Mouse (Mus musculus) ovary, postnatal 36 days (tissue): ENCODE results near the gene Dcaf7.

Source experiments
- DNase-seq: peaks from one replicate; pipeline ENCODE4 v3.0.0; 2022; ENCODE audit warnings: low spot score, mixed read lengths

Dcaf7 gene

GRCm38 (mm10) chr11:106045256-106045655 lies 8.6 kb downstream of the Dcaf7 start:
- DNase-seq, result no peak

GRCm38 (mm10) chr11:106045780-106046179 lies 9.1 kb downstream of the Dcaf7 start:
- DNase-seq, result no peak

GRCm38 (mm10) chr11:106046584-106046983 lies 9.9 kb downstream of the Dcaf7 start:
- DNase-seq, result no peak

GRCm38 (mm10) chr11:106053921-106054320 lies 17.2 kb downstream of the Dcaf7 start:
- DNase-seq, result no peak

GRCm38 (mm10) chr11:106054600-106054999 lies 17.9 kb downstream of the Dcaf7 start:
- no peak for DNase-seq

GRCm38 (mm10) chr11:106055341-106055740 lies 18.7 kb downstream of the Dcaf7 start:
- DNase-seq, result no peak

- no peak for DNase-seq
Measured at GRCm38 (mm10) chr11:106056819-106057491, 20.3 kb downstream of the Dcaf7 start.

- DNase-seq, result no peak
Measured at GRCm38 (mm10) chr11:106058020-106058419, 21.3 kb downstream of the Dcaf7 start.

- no peak for DNase-seq
Measured at GRCm38 (mm10) chr11:106060549-106060948, 23.9 kb downstream of the Dcaf7 start.

- no peak for DNase-seq
Measured at GRCm38 (mm10) chr11:106061311-106061710, 24.6 kb downstream of the Dcaf7 start.

GRCm38 (mm10) chr11:106063756-106064155 lies 27.1 kb downstream of the Dcaf7 start:
- DNase-seq, result no peak

GRCm38 (mm10) chr11:106065073-106065922 lies 28.6 kb downstream of the Dcaf7 start:
- DNase-seq, result no peak

- peak; percentile 93 for DNase-seq
Measured at GRCm38 (mm10) chr11:106065923-106066571, 29.4 kb downstream of the Dcaf7 start, which contains the start of gene Taco1. Gene Taco1 (plus strand): TSS chr11:106066061.

- peak; percentile 20 for DNase-seq
Measured at GRCm38 (mm10) chr11:106066616-106067015, 29.9 kb downstream of the Dcaf7 start.

- no peak for DNase-seq
Measured at GRCm38 (mm10) chr11:106073774-106074173, 37.1 kb downstream of the Dcaf7 start.

- DNase-seq, result peak; percentile 69
Measured at GRCm38 (mm10) chr11:106076321-106076720, 39.6 kb downstream of the Dcaf7 start.

GRCm38 (mm10) chr11:106083708-106084701 lies 47.3 kb downstream of the Dcaf7 start, which contains the start of gene Map3k3:
Gene Map3k3 (plus strand): TSS chr11:106084613.
- peak; percentile 99 for DNase-seq

GRCm38 (mm10) chr11:106084911-106085561 lies 48.4 kb downstream of the Dcaf7 start:
- DNase-seq, result peak; percentile 81

- DNase-seq, result no peak
Measured at GRCm38 (mm10) chr11:106098223-106098622, 61.6 kb downstream of the Dcaf7 start.

- no peak for DNase-seq
Measured at GRCm38 (mm10) chr11:106102866-106103265, 66.2 kb downstream of the Dcaf7 start.
